ENCODE assay signal across 7 mouse cellular contexts in the genomic region with DNA sequence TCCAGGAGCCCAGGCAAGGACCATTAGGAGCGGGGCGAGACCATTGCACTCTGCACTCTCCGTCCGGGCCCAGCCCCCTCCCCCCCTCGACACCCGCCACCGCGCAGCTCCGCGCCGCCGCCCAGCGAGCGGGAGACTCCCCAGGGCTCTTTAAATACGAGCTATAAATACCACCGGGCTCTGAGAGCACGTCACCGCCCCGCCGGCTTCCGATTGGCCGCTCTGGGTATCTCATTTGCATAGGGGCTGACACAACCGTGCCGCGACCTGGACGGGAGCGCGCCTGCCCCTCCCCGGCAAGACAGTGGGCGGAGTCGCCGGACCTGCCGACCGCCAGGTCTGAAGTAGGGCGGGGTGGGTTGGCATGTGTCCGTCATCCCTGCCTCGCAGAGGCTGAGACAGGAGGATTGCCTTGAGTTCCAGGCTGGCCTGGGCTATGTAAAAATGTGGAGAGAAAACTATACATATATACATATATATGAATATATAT.
DNase-seq lines count a peak whose midpoint lies in the region; ATAC-seq and TF ChIP-seq lines count a peak whose summit lies in the region.

No protein-coding gene starts in this region.

- TF ChIP-seq CTCF in small intestine, adult 2 months (IDR thresholded peaks at IDR 0.05; ENCODE audit: extremely low read depth, insufficient read length, insufficient replicate concordance, low read depth, low read length) = 0 out of 2 replicates have a peak, but pooled peaks have one; percentile 1

- H3K9me3 ChIP-seq in intestine, embryonic 16.5 days (ENCODE audit: control insufficient read depth, low read length) = no peaks in the 10 kb centered on the region
- no peaks in the 10 kb centered on the region for H3K9me3 ChIP-seq in midbrain, embryonic 12.5 days

- peak overlapping the region; percentile 55 for H3K4me3 ChIP-seq in intestine, embryonic 16.5 days (ENCODE audit: low read length)
- peak overlapping the region; percentile 49 for H3K4me3 ChIP-seq in midbrain, embryonic 12.5 days
- peak overlapping the region; percentile 61 for H3K4me3 ChIP-seq in small intestine, adult 2 months (ENCODE audit: low read depth, low read length)

- H3K27ac ChIP-seq in intestine, embryonic 16.5 days (ENCODE audit: low read length) = peak overlapping the region; percentile 88
- peak overlapping the region; percentile 50 for H3K27ac ChIP-seq in midbrain, embryonic 12.5 days (replicated peaks)
- peak overlapping the region; percentile 97 for H3K27ac ChIP-seq in small intestine, adult 2 months (ENCODE audit: insufficient read depth, low read depth, low read length)

- H3K36me3 ChIP-seq in intestine, embryonic 16.5 days (ENCODE audit: control insufficient read depth, insufficient read depth, low read length) = no peaks in the 10 kb centered on the region
- H3K36me3 ChIP-seq in midbrain, embryonic 12.5 days = no peaks in the 10 kb centered on the region
- H3K36me3 ChIP-seq in small intestine, adult 2 months (ENCODE audit: control insufficient read depth, insufficient read depth, low read length) = no peaks in the 10 kb centered on the region

- peak overlapping the region; percentile 95 for H3K4me2 ChIP-seq in intestine, embryonic 16.5 days (ENCODE audit: low read depth, low read length)
- peak overlapping the region; percentile 83 for H3K4me2 ChIP-seq in midbrain, embryonic 12.5 days (replicated peaks)

- peak; percentile 98 for DNase-seq in adrenal gland, adult 2 months
- DNase-seq in embryo, embryonic 11.5 days (ENCODE audit: low read depth, low spot score) = peak; percentile 89
- peak; percentile 92 to 94 for DNase-seq in gastrocnemius, postnatal 4 days (ENCODE audit: low spot score in 2 of 2)
- peak; percentile 94 for DNase-seq in left cerebral cortex, postnatal 4 days

- peaks cover 17% of the 10 kb centered on the region for H3K4me1 ChIP-seq in intestine, embryonic 16.5 days (ENCODE audit: control insufficient read depth, insufficient read depth, low read length)
- peaks cover 11% of the 10 kb centered on the region for H3K4me1 ChIP-seq in midbrain, embryonic 12.5 days
- H3K4me1 ChIP-seq in small intestine, adult 2 months (ENCODE audit: control insufficient read depth, insufficient read depth, insufficient read length, low read length) = peaks cover 29% of the 10 kb centered on the region; the same call in 1 of the 2 replicates

- TF ChIP-seq POLR2A in small intestine, adult 2 months (IDR thresholded peaks at IDR 0.05; ENCODE audit: low read depth, low read length) = peak; percentile 95

- no peaks in the 10 kb centered on the region for H3K27me3 ChIP-seq in intestine, embryonic 16.5 days (replicated peaks; ENCODE audit: control insufficient read depth, insufficient read depth, low read length)
- peaks cover 31% of the 10 kb centered on the region for H3K27me3 ChIP-seq in midbrain, embryonic 12.5 days
- no peaks in the 10 kb centered on the region for H3K27me3 ChIP-seq in small intestine, adult 2 months (ENCODE audit: control insufficient read depth, insufficient read depth, low read length)

- intact Hi-C loops in left cerebral cortex, postnatal 4 days (cut with DNase I) = loop anchor here (5.0 kb wide), 1 partner anchor 93 kb away; no protein-coding TSS in a partner anchor

- peak overlapping the region; percentile 65 for H3K9ac ChIP-seq in intestine, embryonic 16.5 days (ENCODE audit: low read depth, low read length)
- H3K9ac ChIP-seq in midbrain, embryonic 12.5 days (replicated peaks) = peak overlapping the region; percentile 50

- WGBS in intestine, embryonic 16.5 days = under 1% methylated on average over 34 of the region's 37 CpGs
- WGBS in midbrain, embryonic 12.5 days = 0% methylated on average over 37 of the region's 37 CpGs
- WGBS in small intestine, adult 2 months = under 1% methylated on average over 37 of the region's 37 CpGs

- peak; percentile 94 for ATAC-seq in intestine, embryonic 16.5 days
- peak; percentile 93 for ATAC-seq in midbrain, embryonic 12.5 days (ENCODE audit: low FRiP score, low read depth)

Comparison
In these comparisons a context has a peak if more than half of its experiments do, and no peak if none do; other contexts are left out.
1. Peak in every context shown above with its lines: DNase-seq, ATAC-seq, H3K4me3 ChIP-seq and H3K27ac ChIP-seq.